Mouse (Mus musculus) megakaryocyte, adult 5-6 weeks (primary cell): ENCODE results near the gene Nek5. TPM values are rescaled to one million over a fixed set of nuclear protein-coding genes. Genes with fewer than 3 reads are reported as not detected.

Source experiments
- ATAC-seq: 2 replicates; pipeline ENCODE4 v1.8.0; 2016; ENCODE audit warnings: mild to moderate bottlenecking, inconsistent platforms; ENCODE audit not compliant: poor library complexity, severe bottlenecking
- total RNA-seq, 2 experiments: library from RNA; stranded (forward) in 1 of 2; stranded (reverse) in 1 of 2; fragments of 153-499, 151-499 nt in 1 of 2; fragments of 221-1000, 200-1000 nt in 1 of 2; gene quantifications; 2 replicates each; pipeline versions ENCODE4 v1.2.3 to v1.2.4; 2015 to 2017

Nek5 gene
- total RNA-seq, 2 experiments from 2014 or later: not detected

- no peak for ATAC-seq
These were observed 99.6 kb downstream of the Nek5 start for GRCm38 (mm10) chr8:22025241-22025640.

Other genes with a start within 250 kb of the Nek5 start
- gene Defb9, start 239.6 kb downstream of the Nek5 start, total RNA-seq (2015): not detected in 2 replicates
- gene Defb9, start 239.6 kb downstream of the Nek5 start, total RNA-seq (2017): not detected in 2 replicates
- not detected in 2 replicates for gene Defb11, start 218.6 kb downstream of the Nek5 start, total RNA-seq (2015)
- gene Defb11, start 218.6 kb downstream of the Nek5 start, total RNA-seq (2017): not detected in 2 replicates
- gene Defb15, start 192.3 kb downstream of the Nek5 start, total RNA-seq (2015): not detected in 2 replicates
- gene Defb15, start 192.3 kb downstream of the Nek5 start, total RNA-seq (2017): not detected in 2 replicates
- gene Defb35, start 186.7 kb downstream of the Nek5 start, total RNA-seq (2015): not detected in 2 replicates
- not detected in 2 replicates for gene Defb35, start 186.7 kb downstream of the Nek5 start, total RNA-seq (2017)
- gene Defb13, start 178.3 kb downstream of the Nek5 start, total RNA-seq (2015): not detected in 2 replicates
- not detected in 2 replicates for gene Defb13, start 178.3 kb downstream of the Nek5 start, total RNA-seq (2017)
- not detected in 2 replicates for gene Fam90a1a, start 166.3 kb downstream of the Nek5 start, total RNA-seq (2015)
- not detected in 2 replicates for gene Fam90a1a, start 166.3 kb downstream of the Nek5 start, total RNA-seq (2017)
- not detected in 2 replicates for gene Ccdc70, start 155.3 kb downstream of the Nek5 start, total RNA-seq (2015)
- not detected in 2 replicates for gene Ccdc70, start 155.3 kb downstream of the Nek5 start, total RNA-seq (2017)
- gene Atp7b, start 64.7 kb downstream of the Nek5 start, total RNA-seq (2015): 0.47 and 0.62 TPM in 2 replicates
- 0.29 and 0.69 TPM in 2 replicates for gene Atp7b, start 64.7 kb downstream of the Nek5 start, total RNA-seq (2017)
- gene Alg11, start 64.3 kb downstream of the Nek5 start, total RNA-seq (2015): 8.6 and 8.9 TPM in 2 replicates
- gene Alg11, start 64.3 kb downstream of the Nek5 start, total RNA-seq (2017): 10.9 and 12.5 TPM in 2 replicates
- gene Nek3, start 41.4 kb upstream of the Nek5 start, total RNA-seq (2015): 1.2 and 2.3 TPM in 2 replicates
- 2.1 and 2.2 TPM in 2 replicates for gene Nek3, start 41.4 kb upstream of the Nek5 start, total RNA-seq (2017)
- 66.7 and 76.1 TPM in 2 replicates for gene Ckap2, start 60.8 kb upstream of the Nek5 start, total RNA-seq (2015)
- gene Ckap2, start 60.8 kb upstream of the Nek5 start, total RNA-seq (2017): 46.4 and 54.6 TPM in 2 replicates
- 47.5 and 49.8 TPM in 2 replicates for gene Vps36, start 67.8 kb upstream of the Nek5 start, total RNA-seq (2015)
- gene Vps36, start 67.8 kb upstream of the Nek5 start, total RNA-seq (2017): 43.9 and 47.3 TPM in 2 replicates
- gene Thsd1, start 102.3 kb upstream of the Nek5 start, total RNA-seq (2015): 0.56 and 1.5 TPM in 2 replicates
- 0.51 and 0.73 TPM in 2 replicates for gene Thsd1, start 102.3 kb upstream of the Nek5 start, total RNA-seq (2017)
- gene Tpte, start 158.4 kb upstream of the Nek5 start, total RNA-seq (2015): not detected in 2 replicates
- gene Tpte, start 158.4 kb upstream of the Nek5 start, total RNA-seq (2017): not detected in 2 replicates